Mouse (Mus musculus): ENCODE measurements around the gene Gp1bb.

DNA sequence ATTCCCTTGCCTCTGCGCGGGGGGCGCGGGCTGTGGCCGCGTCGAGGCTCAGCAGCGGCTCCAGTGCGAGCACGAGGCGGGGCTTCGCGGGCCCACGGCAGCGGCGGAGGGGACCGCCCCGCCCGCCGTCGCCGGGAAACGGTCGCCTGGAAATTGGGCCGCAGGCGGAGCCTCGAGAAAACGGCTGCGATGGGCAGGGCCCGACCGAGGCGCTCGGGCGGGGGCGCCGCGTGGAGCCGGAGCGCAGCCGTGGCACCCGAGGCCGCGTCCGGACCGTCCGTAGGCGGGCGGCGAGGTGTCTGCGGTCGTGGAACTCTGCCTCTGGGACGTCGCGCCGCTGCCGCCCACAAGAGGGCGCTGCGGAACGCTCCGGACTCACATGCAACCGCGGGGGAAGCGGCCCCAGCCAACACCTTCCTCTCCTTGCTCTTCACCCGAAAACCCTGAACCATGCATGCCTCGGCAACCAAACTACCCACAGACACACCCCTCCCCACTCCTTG lies 4.2 kb upstream of the Gp1bb start, which contains the start of gene Gm49601:
- no peak for TF ChIP-seq POLR2A (IDR thresholded peaks at IDR 0.05; ENCODE audit: borderline replicate concordance, insufficient read depth, low read length)
- TF ChIP-seq CTCF (IDR thresholded peaks at IDR 0.05; ENCODE audit: borderline replicate concordance, insufficient read depth, low read depth, low read length): peak; percentile 79
